Mouse (Mus musculus) neural tube, embryonic 12.5 days (tissue): ENCODE data around the gene Tmem167b. TPM values are rescaled to one million over a fixed set of nuclear protein-coding genes. Genes with fewer than 3 reads are reported as not detected.
A peak's percentile ranks its signal among the peaks of the same experiment; 100 is the strongest.

Source experiments
- ATAC-seq: fragments of 200-750 bp; cut with Nextera tagmentation; 2 replicates; pipeline ENCODE4 v1.8.0; 2017; ENCODE audit warnings: low read depth, mild to moderate bottlenecking, moderate TSS enrichment, moderate library complexity; ENCODE audit not compliant: low FRiP score
- H3K27ac ChIP-seq: fragments of 300-500 bp; sonication (generic); 2 replicates; pipeline ENCODE4 v1.5.1; 2016
- H3K27me3 ChIP-seq: fragments of 300-500 bp; sonication (generic); replicated peaks from 2 replicates; pipeline ENCODE4 v1.6.1; 2016; ENCODE audit warnings: mild to moderate bottlenecking
- H3K36me3 ChIP-seq: fragments of 300-500 bp; sonication (generic); 2 replicates; pipeline ENCODE4 v1.6.1; 2016; ENCODE audit warnings: mild to moderate bottlenecking
- H3K4me1 ChIP-seq: fragments of 300-500 bp; sonication (generic); 2 replicates; pipeline ENCODE4 v1.6.1; 2016
- H3K4me2 ChIP-seq: fragments of 300-500 bp; sonication (generic); replicated peaks from 2 replicates; pipeline ENCODE4 v1.6.1; 2016; ENCODE audit warnings: mild to moderate bottlenecking
- H3K4me3 ChIP-seq: fragments of 300-500 bp; sonication (generic); 2 replicates; pipeline ENCODE4 v1.5.1; 2016
- H3K9ac ChIP-seq: fragments of 300-500 bp; sonication (generic); 2 replicates; pipeline ENCODE4 v1.6.1; 2016; ENCODE audit warnings: mild to moderate bottlenecking
- H3K9me3 ChIP-seq: fragments of 300-500 bp; sonication (generic); 2 replicates; pipeline ENCODE4 v1.6.1; 2016; ENCODE audit warnings: mild to moderate bottlenecking
- WGBS: fragments of 180-500 bp; shearing (Covaris S2); methylation state at CpG from one replicate; pipeline ENCODE4 v1.1.7; 2016; 5-methylcytosine and 5-hydroxymethylcytosine counted together
- polyA plus RNA-seq: library from polyadenylated mRNA; unstranded; fragments of >200 nt; fragmentation: Nextera tagmentation; extraction: Ambion mirVana; gene quantifications from 2 replicates; pipeline ENCODE4 v1.2.1, GENCODE M21; 2016

The Tmem167b gene
- polyA plus RNA-seq, 1 experiment from 2014 or later: 56.7 TPM

- no peak overlapping the region for H3K27ac ChIP-seq
- 5% methylated on average over 15 of the region's 15 CpGs for WGBS
Measured at GRCm38 (mm10) chr3:108535896-108536516, 26.3 kb downstream of the Tmem167b start.

GRCm38 (mm10) chr3:108533951-108534350 is 28.3 kb downstream of the Tmem167b start, which contains the start of gene 1700013F07Rik:
Gene 1700013F07Rik, plus strand, starts transcription at chr3:108534150.
- no peak within 1 kb of the TSS for H3K9ac ChIP-seq
- no peak within 1 kb of the TSS for H3K4me2 ChIP-seq
- no peak within 1 kb of the TSS for H3K27ac ChIP-seq
- H3K4me3 ChIP-seq: no peak within 1 kb of the TSS
- H3K4me1 ChIP-seq: peaks cover 10% of the 10 kb centered on the region; the same call in 1 of the 2 replicates
- WGBS: 89% methylated on average over 6 of the region's 6 CpGs
- no peaks in the 10 kb centered on the region for H3K9me3 ChIP-seq
- H3K27me3 ChIP-seq: peaks cover 13% of the 10 kb centered on the region; the same call in 1 of the 2 replicates
- H3K36me3 ChIP-seq: no peaks in the 10 kb centered on the region
- ATAC-seq: no peak

More at GRCm38 (mm10) chr3:108535896-108536516, 26.3 kb downstream of the Tmem167b start:
- H3K9me3 ChIP-seq: no peaks in the 10 kb centered on the region
- peak overlapping the region; percentile 43 for H3K4me3 ChIP-seq
- H3K27me3 ChIP-seq: peaks cover 13% of the 10 kb centered on the region; the same call in 1 of the 2 replicates
- peak overlapping the region; percentile 93 for H3K4me2 ChIP-seq
- peak; percentile 12; the same call in 1 of the 2 replicates for ATAC-seq
- H3K36me3 ChIP-seq: no peaks in the 10 kb centered on the region
- peaks cover 10% of the 10 kb centered on the region; the same call in 1 of the 2 replicates for H3K4me1 ChIP-seq
- no peak overlapping the region for H3K9ac ChIP-seq

GRCm38 (mm10) chr3:108533114-108533885 is 29.0 kb downstream of the Tmem167b start:
- Histone ChIP-seq H3K9ac (no peak overlapping the region), H3K36me3 (no peaks in the 10 kb centered on the region), H3K4me1 (peaks cover 10% of the 10 kb centered on the region; the same call in 1 of the 2 replicates), H3K9me3 (no peaks in the 10 kb centered on the region), H3K27ac (no peak overlapping the region), H3K4me2 (no peak overlapping the region), H3K4me3 (no peak overlapping the region), H3K27me3 (peaks cover 13% of the 10 kb centered on the region; the same call in 1 of the 2 replicates)
- WGBS: 82% methylated on average over 9 of the region's 9 CpGs
- ATAC-seq: no peak

GRCm38 (mm10) chr3:108528489-108528888 is 33.8 kb downstream of the Tmem167b start:
- ATAC-seq: no peak
- H3K4me3 ChIP-seq: no peak overlapping the region
- H3K4me2 ChIP-seq: no peak overlapping the region
- no peaks in the 10 kb centered on the region for H3K4me1 ChIP-seq
- H3K36me3 ChIP-seq: no peaks in the 10 kb centered on the region
- H3K27ac ChIP-seq: no peak overlapping the region
- H3K9me3 ChIP-seq: no peaks in the 10 kb centered on the region
- 93% methylated on average over 8 of the region's 8 CpGs for WGBS
- no peaks in the 10 kb centered on the region for H3K27me3 ChIP-seq
- H3K9ac ChIP-seq: no peak overlapping the region

GRCm38 (mm10) chr3:108523415-108523814 is 38.9 kb downstream of the Tmem167b start:
- ATAC-seq: no peak
- Histone ChIP-seq H3K9me3 (no peaks in the 10 kb centered on the region), H3K36me3 (no peaks in the 10 kb centered on the region), H3K4me2 (no peak overlapping the region), H3K27me3 (no peaks in the 10 kb centered on the region), H3K4me1 (no peaks in the 10 kb centered on the region), H3K27ac (no peak overlapping the region), H3K9ac (no peak overlapping the region), H3K4me3 (no peak overlapping the region)
- 88% methylated on average over 4 of the region's 4 CpGs for WGBS

- Histone ChIP-seq H3K9me3 (no peaks in the 10 kb centered on the region), H3K4me2 (no peak overlapping the region), H3K4me1 (no peaks in the 10 kb centered on the region), H3K27me3 (no peaks in the 10 kb centered on the region), H3K36me3 (no peaks in the 10 kb centered on the region), H3K27ac (no peak overlapping the region), H3K9ac (no peak overlapping the region), H3K4me3 (no peak overlapping the region)
- WGBS: 61% methylated on average over 4 of the region's 4 CpGs
- ATAC-seq: no peak
Measured at GRCm38 (mm10) chr3:108518276-108518675, 44.0 kb downstream of the Tmem167b start.

GRCm38 (mm10) chr3:108513465-108513864 is 48.8 kb downstream of the Tmem167b start:
- 77% methylated on average over 3 of the region's 3 CpGs for WGBS

GRCm38 (mm10) chr3:108510716-108511483 is 51.4 kb downstream of the Tmem167b start:
- Histone ChIP-seq H3K27me3 (no peaks in the 10 kb centered on the region), H3K4me2 (peak overlapping the region; percentile 34), H3K27ac (peak overlapping the region; percentile 63), H3K4me3 (no peak overlapping the region), H3K9ac (no peak overlapping the region), H3K4me1 (peaks cover 16% of the 10 kb centered on the region), H3K9me3 (no peaks in the 10 kb centered on the region), H3K36me3 (no peaks in the 10 kb centered on the region)
- ATAC-seq: peak; percentile 83
- 2% methylated on average over 9 of the region's 9 CpGs for WGBS

More at GRCm38 (mm10) chr3:108513465-108513864, 48.8 kb downstream of the Tmem167b start:
- no peaks in the 10 kb centered on the region for H3K9me3 ChIP-seq
- no peak overlapping the region for H3K4me2 ChIP-seq
- no peak overlapping the region for H3K9ac ChIP-seq
- no peaks in the 10 kb centered on the region for H3K27me3 ChIP-seq
- no peak overlapping the region for H3K27ac ChIP-seq
- no peak overlapping the region for H3K4me3 ChIP-seq
- no peak for ATAC-seq
- peaks cover 16% of the 10 kb centered on the region for H3K4me1 ChIP-seq
- H3K36me3 ChIP-seq: no peaks in the 10 kb centered on the region

GRCm38 (mm10) chr3:108510156-108510555 is 52.1 kb downstream of the Tmem167b start:
- H3K4me1 ChIP-seq: peaks cover 16% of the 10 kb centered on the region
- no peak overlapping the region for H3K4me2 ChIP-seq
- H3K36me3 ChIP-seq: no peaks in the 10 kb centered on the region
- no peak overlapping the region for H3K4me3 ChIP-seq
- no peak overlapping the region for H3K27ac ChIP-seq
- 29% methylated on average over 2 of the region's 2 CpGs for WGBS
- 0 out of 2 replicates have a peak overlapping the region, but pooled peaks have one; percentile 13 for H3K9ac ChIP-seq
- H3K27me3 ChIP-seq: no peaks in the 10 kb centered on the region
- H3K9me3 ChIP-seq: no peaks in the 10 kb centered on the region
- ATAC-seq: peak; percentile 43; the same call in 1 of the 2 replicates

GRCm38 (mm10) chr3:108508745-108509474 is 53.4 kb downstream of the Tmem167b start:
- H3K36me3 ChIP-seq: no peaks in the 10 kb centered on the region
- no peak overlapping the region for H3K9ac ChIP-seq
- no peak overlapping the region for H3K27ac ChIP-seq
- no peak overlapping the region for H3K4me2 ChIP-seq
- H3K27me3 ChIP-seq: no peaks in the 10 kb centered on the region
- no peak for ATAC-seq
- peaks cover 16% of the 10 kb centered on the region for H3K4me1 ChIP-seq
- H3K4me3 ChIP-seq: no peak overlapping the region
- WGBS: 64% methylated on average over 4 of the region's 4 CpGs
- no peaks in the 10 kb centered on the region for H3K9me3 ChIP-seq
